Mouse (Mus musculus) induced T-regulatory cell, adult 2 months (primary cell): Measurements from ENCODE around the gene Nkg7.
A peak's percentile ranks its signal among the peaks of the same experiment; 100 is the strongest.
"Not testable (repeated sequence)": the region's sequence is repeated elsewhere in the genome, so short reads cannot be mapped to it uniquely, and the experiment has no call there.

Source experiments
- DNase-seq: peaks from one replicate; pipeline ENCODE4 v3.0.0-alpha.2; 2012; ENCODE audit warnings: low read depth

The Nkg7 gene

DNA sequence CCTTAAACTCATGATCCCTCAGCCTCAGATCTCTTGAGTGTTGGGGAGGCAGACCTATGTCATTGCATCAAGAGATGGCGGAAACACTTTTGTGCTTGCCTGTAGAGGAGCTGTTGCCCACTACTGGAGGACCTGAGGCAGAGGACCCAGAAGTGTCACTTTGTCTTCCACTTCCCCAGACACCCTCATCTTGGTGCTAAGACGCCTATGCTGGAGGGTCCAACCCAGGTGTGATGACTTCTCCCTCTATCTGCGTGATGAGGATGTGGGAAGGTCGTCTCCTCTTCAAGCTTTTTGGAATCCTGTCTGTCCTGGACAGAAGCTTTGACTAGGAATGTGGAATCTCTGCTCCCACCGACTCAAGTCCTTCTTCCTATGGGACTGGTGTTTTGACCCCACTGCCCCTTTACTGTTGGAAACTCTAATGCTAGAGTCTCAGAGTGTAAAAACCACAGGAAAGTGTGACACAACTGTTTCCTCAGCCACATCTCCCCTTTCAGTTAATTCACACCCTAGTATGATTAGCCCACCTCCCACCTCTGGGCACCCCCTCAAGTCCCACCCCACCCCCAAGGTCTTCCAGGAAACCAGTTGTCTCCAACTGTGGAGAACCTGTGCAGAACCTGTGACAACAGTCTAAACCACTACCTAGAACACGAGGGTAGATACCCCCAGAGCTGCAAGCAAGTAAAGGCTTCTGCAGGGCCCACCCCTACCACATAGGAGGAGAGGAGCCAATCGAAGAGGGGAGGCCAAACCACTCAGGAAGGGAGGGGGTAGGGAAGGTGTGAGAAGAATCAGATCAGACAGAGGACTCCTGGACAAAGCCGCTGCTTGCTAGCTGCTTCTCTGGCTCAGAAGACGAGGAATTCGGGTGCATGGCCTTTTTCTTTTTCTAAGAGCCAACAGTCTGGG lies at the start of gene Nkg7:
TSS of gene Nkg7 (plus strand) at position 733 of the 915 bp plus-strand sequence.
- peak; percentile 62 for DNase-seq

DNA sequence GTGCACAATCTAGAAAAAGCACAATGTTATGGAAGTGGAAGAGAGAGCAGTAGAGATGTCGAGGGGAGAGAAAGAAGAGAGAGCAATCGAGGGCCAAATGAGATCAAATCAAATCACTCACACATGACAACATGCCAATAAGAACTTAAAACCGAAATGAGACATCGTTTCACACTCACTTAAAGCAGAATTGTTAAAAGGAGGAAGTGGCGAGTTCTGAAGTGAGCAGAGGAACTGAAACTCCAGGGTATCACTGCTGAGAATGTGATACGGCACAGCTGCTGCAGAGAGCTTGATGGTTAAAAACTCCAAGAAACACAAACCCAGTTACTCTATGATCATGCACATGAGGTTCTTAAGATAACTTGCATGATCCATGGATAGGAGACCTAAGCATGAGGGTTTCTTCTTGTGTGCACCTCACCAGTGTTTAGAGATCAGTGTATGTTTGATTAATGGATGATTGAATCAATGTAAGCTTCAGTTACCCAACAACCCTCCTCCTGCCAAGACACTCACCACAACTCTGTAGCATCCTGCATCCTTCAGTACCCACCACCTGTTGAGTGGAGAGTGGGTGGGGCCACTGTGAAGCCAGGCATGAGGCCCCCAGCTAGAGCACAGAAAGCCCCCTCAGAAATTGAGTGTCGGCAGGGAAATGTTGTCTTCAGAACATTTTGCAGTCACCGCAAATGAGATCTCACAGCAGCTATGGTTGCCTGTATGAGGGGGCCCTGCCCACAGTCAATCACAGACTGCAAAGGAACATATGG lies 44.3 kb upstream of the Nkg7 start:
- DNase-seq = peak; percentile 21

DNA sequence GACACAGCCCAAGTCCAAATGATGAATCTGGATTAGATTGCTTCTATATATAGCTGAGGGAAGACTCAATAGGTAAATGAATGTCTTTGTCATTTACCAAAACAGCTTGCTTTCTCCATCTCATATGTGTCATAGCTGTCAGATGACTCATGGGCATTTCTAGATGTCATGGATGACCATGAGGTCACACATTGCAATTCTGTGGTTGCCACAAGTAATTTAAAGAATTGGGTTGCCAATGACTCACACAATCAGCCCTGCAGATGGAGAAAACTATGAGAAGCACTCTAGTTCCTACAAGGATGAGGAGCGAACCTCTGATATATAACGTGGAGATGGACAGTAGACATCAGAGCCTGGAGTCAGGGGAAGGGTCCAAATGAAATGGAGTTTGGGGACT lies 37.4 kb upstream of the Nkg7 start:
- no peak for DNase-seq

- no peak for DNase-seq
Observed at GRCm38 (mm10) chr7:43402718-43403117, 34.2 kb upstream of the Nkg7 start.

GRCm38 (mm10) chr7:43407573-43407972 lies 29.3 kb upstream of the Nkg7 start:
- no peak for DNase-seq

- DNase-seq = no peak
Observed at GRCm38 (mm10) chr7:43408131-43408553, 28.7 kb upstream of the Nkg7 start, which contains the start of gene Siglecg. Gene Siglecg, plus strand, starts transcription at chr7:43408204.

DNA sequence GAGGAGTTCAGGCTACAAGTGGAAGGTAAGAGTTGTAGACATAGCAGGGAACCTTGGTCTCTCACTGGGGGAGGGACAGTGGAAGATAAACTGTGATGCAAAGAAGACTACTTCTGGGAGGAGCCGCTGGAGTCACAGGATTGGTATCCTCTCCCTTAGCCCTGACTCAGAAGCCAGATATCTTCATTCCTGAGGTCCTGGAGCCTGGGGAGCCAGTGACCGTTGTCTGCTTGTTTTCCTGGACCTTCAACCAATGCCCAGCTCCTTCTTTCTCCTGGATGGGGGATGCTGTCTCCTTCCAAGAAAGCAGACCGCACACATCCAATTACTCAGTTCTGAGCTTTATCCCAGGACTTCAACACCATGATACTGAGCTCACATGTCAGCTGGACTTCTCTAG lies 27.8 kb upstream of the Nkg7 start:
- no peak for DNase-seq

DNA sequence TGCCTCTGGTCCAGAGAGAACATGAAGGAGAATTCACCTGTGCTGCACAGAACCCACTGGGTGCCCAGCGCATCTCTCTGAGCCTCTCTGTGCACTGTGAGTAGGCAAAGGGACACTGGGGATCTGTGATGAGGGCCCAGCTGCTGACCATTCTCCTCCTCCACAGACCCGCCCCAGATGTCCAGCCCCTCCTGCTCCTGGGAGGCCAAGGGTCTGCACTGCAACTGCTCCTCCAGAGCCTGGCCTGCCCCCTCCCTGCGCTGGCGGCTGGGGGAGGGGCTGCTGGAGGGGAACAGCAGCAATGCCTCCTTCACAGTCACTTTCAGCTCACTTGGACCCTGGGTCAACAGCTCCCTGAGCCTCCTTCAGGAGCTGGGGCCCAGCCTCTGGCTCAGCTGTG lies 25.1 kb upstream of the Nkg7 start:
- not testable (repeated sequence) for DNase-seq

DNA sequence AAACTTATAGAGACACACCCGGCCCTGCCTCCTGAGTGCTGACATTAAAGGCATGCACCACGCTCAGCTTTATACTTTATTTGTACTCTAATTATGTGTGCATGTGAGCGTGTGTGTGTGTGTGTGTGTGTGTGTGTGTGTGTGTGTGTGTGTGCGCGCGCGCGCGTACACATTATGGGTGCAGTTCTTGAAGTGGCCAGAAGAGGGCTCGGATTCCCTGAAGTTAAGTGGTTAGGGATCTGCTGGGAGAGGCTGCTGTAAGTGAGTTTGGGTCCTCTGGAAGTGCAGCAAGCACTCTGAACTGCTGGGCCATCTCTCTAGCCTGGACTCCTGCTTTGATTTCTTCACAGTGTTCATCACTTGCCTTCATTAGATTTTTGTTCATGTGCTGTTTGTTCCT lies 19.6 kb upstream of the Nkg7 start:
- DNase-seq = no peak

DNA sequence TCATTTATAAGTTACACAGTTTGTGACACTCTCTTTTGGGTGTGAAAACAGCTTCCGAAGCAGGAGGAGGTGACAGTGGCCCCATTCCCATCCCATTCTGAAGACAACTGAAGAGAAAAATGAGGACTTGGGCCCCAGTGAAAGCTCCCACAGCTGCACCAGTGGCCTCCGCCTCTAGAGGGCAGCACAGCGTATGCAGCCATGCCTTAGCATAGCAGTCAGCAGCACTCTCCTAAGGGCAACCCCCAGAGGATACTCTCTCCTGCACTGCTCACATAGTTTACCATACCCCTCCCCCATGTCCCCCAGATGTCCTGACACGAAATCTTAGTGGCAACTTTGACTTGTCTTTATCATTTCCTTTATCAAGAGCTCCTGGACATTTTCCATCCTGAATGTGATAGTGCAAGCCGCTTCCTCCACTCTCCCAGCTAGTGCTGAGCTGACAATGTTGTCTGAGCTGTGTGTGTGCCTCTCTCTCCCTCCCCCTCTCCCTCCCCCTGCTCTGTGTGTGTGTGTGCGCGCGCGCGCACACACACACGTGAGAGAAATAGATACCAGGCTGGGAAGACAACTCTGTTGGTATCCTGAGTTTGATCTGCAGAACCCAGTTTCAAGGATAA lies 13.8 kb upstream of the Nkg7 start:
- DNase-seq = peak; percentile 90

DNA sequence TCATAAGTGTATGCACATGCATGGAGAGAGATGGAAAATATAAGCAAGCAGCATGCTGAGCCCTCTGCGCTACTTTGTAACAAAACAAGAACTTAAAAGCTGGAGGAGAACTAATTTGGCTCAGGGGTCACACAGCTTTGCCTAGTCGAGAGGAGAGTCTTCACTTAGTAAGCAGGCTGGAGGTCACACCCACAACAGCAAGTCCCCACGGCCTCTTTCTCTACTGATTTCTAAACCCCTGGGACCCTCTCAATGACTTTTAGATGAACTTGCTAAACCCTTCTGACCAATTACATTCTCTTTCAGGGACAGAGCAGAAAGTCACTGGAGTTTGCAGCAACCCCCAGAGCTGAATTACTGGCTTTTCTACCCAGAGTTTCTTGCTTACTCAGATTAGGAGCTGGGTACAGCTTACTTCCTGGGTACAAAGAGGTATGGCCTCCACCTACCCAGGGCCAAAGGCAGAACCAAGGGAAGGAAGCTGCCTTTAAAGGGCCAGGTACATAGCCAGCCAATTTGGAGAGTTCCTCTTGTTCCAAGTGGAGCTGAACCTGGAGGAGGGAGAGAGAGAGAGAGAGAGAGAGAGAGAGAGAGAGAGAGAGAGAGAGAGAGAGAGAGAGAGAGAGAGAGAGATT lies 12.8 kb upstream of the Nkg7 start:
- DNase-seq = peak; percentile 57

DNA sequence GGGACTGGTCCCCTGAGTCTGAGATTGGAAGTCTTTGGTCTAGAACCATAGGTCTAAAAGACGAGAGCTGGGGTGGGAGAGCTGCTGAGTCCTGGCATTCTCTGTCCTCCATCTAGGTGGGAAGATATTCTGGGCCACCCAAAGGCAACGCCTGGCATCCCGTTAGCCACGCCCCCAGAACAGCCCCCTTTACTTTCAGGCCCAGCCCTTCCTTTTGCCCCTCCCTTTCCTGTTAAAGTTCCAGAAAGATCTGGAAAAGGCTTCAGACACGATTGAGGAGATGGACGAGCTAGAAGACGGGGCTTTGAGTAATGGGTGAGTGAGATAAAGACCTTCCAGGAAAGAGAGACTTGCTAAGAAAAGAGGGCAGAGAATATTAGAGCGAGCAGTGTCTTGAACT lies 9.5 kb upstream of the Nkg7 start, which contains the start of gene Lim2:
TSS of gene Lim2 (plus strand) at position 265 of the 400 bp plus-strand sequence.
- no peak for DNase-seq

DNA sequence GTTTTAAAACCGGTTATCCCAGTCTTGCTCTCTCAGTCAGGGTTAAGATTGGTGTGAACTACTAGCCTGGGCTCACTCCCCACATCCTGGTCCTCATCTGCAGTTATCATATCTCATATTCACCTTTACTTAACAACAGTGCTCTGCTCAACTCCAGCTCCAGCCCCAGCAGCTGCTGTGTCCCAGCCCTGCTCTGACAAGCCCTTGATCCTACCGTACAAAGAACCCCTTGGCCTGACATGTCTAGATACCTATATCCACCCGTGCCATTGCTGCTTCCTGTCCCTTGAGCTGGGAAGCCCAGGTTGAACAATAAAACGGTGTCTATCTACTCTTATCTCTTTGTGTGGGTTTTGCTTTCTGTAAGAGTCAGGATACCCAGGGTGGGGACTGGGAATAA lies 7.4 kb upstream of the Nkg7 start:
- DNase-seq = no peak

- no peak for DNase-seq
Observed at GRCm38 (mm10) chr7:43432891-43433290, 4.0 kb upstream of the Nkg7 start.

- no peak for DNase-seq
Observed at GRCm38 (mm10) chr7:43434676-43435075, 2.2 kb upstream of the Nkg7 start.

GRCm38 (mm10) chr7:43438611-43439010 lies 1.7 kb downstream of the Nkg7 start:
- DNase-seq = peak; percentile 75

GRCm38 (mm10) chr7:43440482-43440881 lies 3.6 kb downstream of the Nkg7 start, which contains the start of gene Cldnd2:
Gene Cldnd2, plus strand, starts transcription at chr7:43440782.
- DNase-seq = no peak

- no peak for DNase-seq
Observed at GRCm38 (mm10) chr7:43441071-43441470, 4.2 kb downstream of the Nkg7 start.

- no peak for DNase-seq
Observed at GRCm38 (mm10) chr7:43442684-43443083, 5.8 kb downstream of the Nkg7 start.

- DNase-seq = peak; percentile 89
Observed at GRCm38 (mm10) chr7:43443126-43443916, 6.4 kb downstream of the Nkg7 start.

DNA sequence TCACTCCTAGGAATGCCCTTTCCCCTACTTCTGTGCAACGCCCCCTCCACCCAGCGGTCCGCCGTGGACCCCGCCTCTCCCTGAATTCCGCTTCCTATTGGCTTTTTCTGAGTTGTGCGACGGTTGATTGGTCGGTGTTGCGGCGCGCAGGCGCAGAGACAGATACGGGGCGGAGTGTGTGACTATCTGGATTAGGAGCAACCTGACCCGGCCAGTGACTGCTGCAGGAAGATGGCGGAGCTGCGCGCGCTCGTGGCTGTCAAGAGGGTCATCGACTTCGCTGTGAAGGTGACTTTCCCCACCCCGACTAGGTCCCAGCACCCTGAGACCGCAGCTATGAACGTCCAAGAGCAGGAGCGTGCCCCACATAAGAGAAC lies 7.0 kb downstream of the Nkg7 start, which contains the start of the genes Etfb and Gm45233:
TSS of gene Etfb (plus strand) at position 167 of the 377 bp plus-strand sequence.
TSS of gene Gm45233 (plus strand) at position 212 of the 377 bp plus-strand sequence.
- peak; percentile 96 for DNase-seq
